Mouse (Mus musculus): ENCODE results near the gene Rxylt1. TPM values are rescaled to one million over a fixed set of nuclear protein-coding genes. Genes with fewer than 3 reads are reported as not detected.

Gene Rxylt1
- polyA plus RNA-seq, 1 experiment from 2014 or later = 40.9 TPM

DNA sequence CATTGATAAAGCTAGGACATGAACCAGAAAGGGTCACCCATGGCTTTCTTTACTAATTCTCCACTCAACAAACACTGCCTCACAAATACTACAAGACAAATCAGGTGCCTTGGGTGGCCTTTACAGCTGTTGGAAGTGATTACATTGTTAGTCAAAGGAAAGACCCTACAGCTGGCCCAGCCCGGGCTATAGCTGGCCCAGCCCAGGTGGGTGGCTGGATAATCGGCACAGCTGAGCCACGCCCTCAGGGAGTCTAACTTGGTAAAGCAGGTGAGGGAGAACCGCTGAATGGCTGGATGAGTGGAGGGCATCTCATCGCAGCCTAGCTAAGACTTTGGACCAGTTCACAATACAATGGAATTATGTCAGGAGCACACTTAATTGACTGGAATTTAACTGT is 63.9 kb downstream of the Rxylt1 start:
- no peaks in the 10 kb centered on the region for H3K27me3 ChIP-seq (ENCODE audit: control insufficient read depth, insufficient read depth, low read length)
- no peak overlapping the region for H3K27ac ChIP-seq (ENCODE audit: low read depth, low read length)
- no peak overlapping the region for H3K9ac ChIP-seq (ENCODE audit: low read length)
- no peak for ATAC-seq (replicated peaks; ENCODE audit: low FRiP score)
- H3K36me3 ChIP-seq (ENCODE audit: control insufficient read depth, insufficient read depth, low read length) = no peaks in the 10 kb centered on the region; the same call in 1 of the 2 replicates
- H3K4me3 ChIP-seq (ENCODE audit: low read depth, low read length) = no peak overlapping the region
- WGBS = 78% methylated on average over 5 of the region's 5 CpGs
- H3K4me1 ChIP-seq (replicated peaks; ENCODE audit: control insufficient read depth, insufficient read depth, low read length) = no peaks in the 10 kb centered on the region
- DNase-seq (ENCODE audit: low spot score) = no peak
- H3K4me2 ChIP-seq (ENCODE audit: low read depth, low read length, severe bottlenecking) = no peak overlapping the region
- no peaks in the 10 kb centered on the region for H3K9me3 ChIP-seq (ENCODE audit: control insufficient read depth, low read length)

DNA sequence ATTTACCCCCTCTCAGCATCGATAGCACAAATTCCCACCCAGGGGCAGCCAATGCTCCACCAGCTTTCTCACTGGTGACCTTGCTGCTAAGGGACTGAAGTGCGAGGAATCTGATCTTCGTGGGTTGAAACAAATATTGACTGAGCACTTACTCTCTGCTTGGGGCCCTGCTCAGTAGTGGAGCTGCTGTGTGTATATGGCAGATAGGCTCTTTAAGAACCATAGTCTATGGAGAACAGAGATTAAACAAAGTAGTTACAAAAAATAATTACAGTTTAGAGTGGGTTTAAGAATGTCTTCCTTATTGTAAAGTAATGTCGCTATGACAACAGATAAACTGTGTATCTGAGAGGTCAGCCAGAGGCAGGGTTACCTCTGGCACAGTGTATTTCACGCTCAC is 66.8 kb downstream of the Rxylt1 start:
- no peaks in the 10 kb centered on the region for H3K9me3 ChIP-seq (ENCODE audit: control insufficient read depth, low read length)
- 91% methylated on average over 5 of the region's 5 CpGs for WGBS
- H3K36me3 ChIP-seq (ENCODE audit: control insufficient read depth, insufficient read depth, low read length) = no peaks in the 10 kb centered on the region
- ATAC-seq (replicated peaks; ENCODE audit: low FRiP score) (no peak), DNase-seq (ENCODE audit: low spot score) (no peak)
- no peaks in the 10 kb centered on the region for H3K27me3 ChIP-seq (ENCODE audit: control insufficient read depth, insufficient read depth, low read length)
- H3K4me1 ChIP-seq (replicated peaks; ENCODE audit: control insufficient read depth, insufficient read depth, low read length) = no peaks in the 10 kb centered on the region
- no peak overlapping the region for H3K4me2 ChIP-seq (ENCODE audit: low read depth, low read length, severe bottlenecking)
- H3K27ac ChIP-seq (ENCODE audit: low read depth, low read length) = no peak overlapping the region
- no peak overlapping the region for H3K4me3 ChIP-seq (ENCODE audit: low read depth, low read length)
- H3K9ac ChIP-seq (ENCODE audit: low read length) = no peak overlapping the region

DNA sequence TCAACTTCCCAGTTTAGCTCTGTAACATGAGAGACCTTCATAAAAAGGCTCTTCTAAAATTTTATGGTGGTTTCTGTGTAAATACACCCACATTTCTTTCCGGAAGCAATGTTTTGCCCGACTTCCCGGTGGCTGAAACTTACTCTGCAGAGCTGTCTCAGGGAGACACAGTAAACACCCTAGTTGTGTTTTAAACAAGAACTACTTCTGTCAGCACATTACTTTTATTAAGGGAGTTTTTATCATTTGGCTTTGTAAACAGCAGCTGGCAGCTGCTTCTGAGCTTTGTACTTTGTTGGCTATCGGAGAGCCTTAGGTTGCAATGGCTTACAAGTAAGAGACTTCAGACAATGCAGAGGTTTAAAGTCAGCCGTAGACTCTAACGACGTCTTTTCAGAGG is 67.4 kb downstream of the Rxylt1 start:
- no peaks in the 10 kb centered on the region for H3K27me3 ChIP-seq (ENCODE audit: control insufficient read depth, insufficient read depth, low read length)
- no peak overlapping the region for H3K4me2 ChIP-seq (ENCODE audit: low read depth, low read length, severe bottlenecking)
- DNase-seq (ENCODE audit: low spot score) = no peak
- no peaks in the 10 kb centered on the region for H3K4me1 ChIP-seq (replicated peaks; ENCODE audit: control insufficient read depth, insufficient read depth, low read length)
- H3K4me3 ChIP-seq (ENCODE audit: low read depth, low read length) = no peak overlapping the region
- no peaks in the 10 kb centered on the region for H3K36me3 ChIP-seq (ENCODE audit: control insufficient read depth, insufficient read depth, low read length)
- 75% methylated on average over 7 of the region's 7 CpGs for WGBS
- no peaks in the 10 kb centered on the region for H3K9me3 ChIP-seq (ENCODE audit: control insufficient read depth, low read length)
- H3K9ac ChIP-seq (ENCODE audit: low read length) = no peak overlapping the region
- ATAC-seq (replicated peaks; ENCODE audit: low FRiP score) = no peak
- H3K27ac ChIP-seq (ENCODE audit: low read depth, low read length) = no peak overlapping the region

Other genes starting within 250 kb of the Rxylt1 start
- 11.7 and 12.0 TPM in 2 replicates for gene Srgap1, start 50.1 kb downstream of the Rxylt1 start, polyA plus RNA-seq (2014; fragmentation: Nextera tagmentation; extraction: Ambion mirVana)